Mouse (Mus musculus) kidney, embryonic 16.5 days (tissue): Measurements from ENCODE around the gene Rubcn. TPM values are rescaled to one million over a fixed set of nuclear protein-coding genes. Genes with fewer than 3 reads are reported as not detected.

Source experiments
- ATAC-seq: fragments of 200-750 bp; cut with Nextera tagmentation; 2 replicates; pipeline ENCODE4 v1.8.0; 2017; ENCODE audit warnings: moderate TSS enrichment; ENCODE audit not compliant: low FRiP score, low TSS enrichment
- H3K27ac ChIP-seq: fragments of 300-500 bp; sonication (generic); 2 replicates; pipeline ENCODE4 v1.5.1; 2014; ENCODE audit warnings: low read length
- H3K27me3 ChIP-seq: fragments of 300-500 bp; sonication (generic); 2 replicates; pipeline ENCODE4 v1.6.1; 2014; ENCODE audit warnings: low read length, control low read depth, mixed read lengths; ENCODE audit not compliant: insufficient read depth
- H3K36me3 ChIP-seq: fragments of 300-500 bp; sonication (generic); 2 replicates; pipeline ENCODE4 v1.6.1; 2014; ENCODE audit warnings: low read length, control low read depth, mixed read lengths; ENCODE audit not compliant: insufficient read depth
- H3K4me1 ChIP-seq: fragments of 300-500 bp; sonication (generic); 2 replicates; pipeline ENCODE4 v1.6.1; 2014; ENCODE audit warnings: low read length, control low read depth, mixed read lengths; ENCODE audit not compliant: insufficient read depth
- H3K4me2 ChIP-seq: fragments of 300-500 bp; sonication (generic); replicated peaks from 2 replicates; pipeline ENCODE4 v1.6.1; 2014; ENCODE audit warnings: low read depth, low read length
- H3K4me3 ChIP-seq: fragments of 300-500 bp; sonication (generic); 2 replicates; pipeline ENCODE4 v1.5.1; 2014; ENCODE audit warnings: mild to moderate bottlenecking, low read length
- H3K9ac ChIP-seq: fragments of 300-500 bp; sonication (generic); replicated peaks from 2 replicates; pipeline ENCODE4 v1.6.1; 2014; ENCODE audit warnings: low read length
- H3K9me3 ChIP-seq: fragments of 300-500 bp; sonication (generic); 2 replicates; pipeline ENCODE4 v1.6.1; 2016; ENCODE audit warnings: low read length, control low read depth
- WGBS: fragments of 180-500 bp; shearing (Covaris S2); extraction: QIAGEN DNeasy Blood & Tissue Kit; methylation state at CpG from one replicate; pipeline ENCODE4 v1.1.7; 2014; 5-methylcytosine and 5-hydroxymethylcytosine counted together
- polyA plus RNA-seq: library from polyadenylated mRNA; unstranded; fragments of >200 nt; fragmentation: Nextera tagmentation; extraction: Ambion mirVana; gene quantifications from 2 replicates; pipeline ENCODE4 v1.2.1, GENCODE M21; 2015

The Rubcn gene
- polyA plus RNA-seq, 1 experiment from 2014 or later, result 23.7 TPM

- no peak overlapping the region for H3K4me3 ChIP-seq
- ATAC-seq, result no peak
- no peaks in the 10 kb centered on the region for H3K4me1 ChIP-seq
- no peaks in the 10 kb centered on the region for H3K27me3 ChIP-seq
- H3K9me3 ChIP-seq, result peaks cover 4% of the 10 kb centered on the region; the same call in 1 of the 2 replicates
- H3K36me3 ChIP-seq, result no peaks in the 10 kb centered on the region
- H3K4me2 ChIP-seq, result no peak overlapping the region
- H3K9ac ChIP-seq, result no peak overlapping the region
- no peak overlapping the region for H3K27ac ChIP-seq
- 94% methylated on average over 5 of the region's 5 CpGs for WGBS
Measured at GRCm38 (mm10) chr16:32790056-32790455, 87.5 kb downstream of the Rubcn start.

- Histone ChIP-seq H3K36me3 (no peaks in the 10 kb centered on the region), H3K4me3 (no peak overlapping the region), H3K4me2 (no peak overlapping the region), H3K27ac (no peak overlapping the region), H3K9me3 (peaks cover 4% of the 10 kb centered on the region; the same call in 1 of the 2 replicates), H3K27me3 (no peaks in the 10 kb centered on the region), H3K4me1 (no peaks in the 10 kb centered on the region), H3K9ac (no peak overlapping the region)
- 81% methylated on average over 13 of the region's 13 CpGs for WGBS
- no peak for ATAC-seq
Measured at GRCm38 (mm10) chr16:32784840-32785239, 92.7 kb downstream of the Rubcn start.

- no peaks in the 10 kb centered on the region for H3K27me3 ChIP-seq
- no peak overlapping the region for H3K4me2 ChIP-seq
- no peak overlapping the region for H3K4me3 ChIP-seq
- no peak for ATAC-seq
- WGBS, result 46% methylated on average over 5 of the region's 5 CpGs
- H3K9ac ChIP-seq, result no peak overlapping the region
- peaks cover 2% of the 10 kb centered on the region; the same call in 1 of the 2 replicates for H3K9me3 ChIP-seq
- H3K36me3 ChIP-seq, result no peaks in the 10 kb centered on the region
- no peaks in the 10 kb centered on the region for H3K4me1 ChIP-seq
- H3K27ac ChIP-seq, result no peak overlapping the region
Measured at GRCm38 (mm10) chr16:32783324-32784062, 94.1 kb downstream of the Rubcn start.

GRCm38 (mm10) chr16:32778956-32779355 is 98.6 kb downstream of the Rubcn start:
- Histone ChIP-seq H3K4me3 (no peak overlapping the region), H3K9me3 (no peaks in the 10 kb centered on the region), H3K4me1 (no peaks in the 10 kb centered on the region), H3K4me2 (no peak overlapping the region), H3K27me3 (no peaks in the 10 kb centered on the region), H3K36me3 (no peaks in the 10 kb centered on the region), H3K27ac (no peak overlapping the region), H3K9ac (no peak overlapping the region)
- ATAC-seq, result no peak
- WGBS, result 72% methylated on average over 8 of the region's 8 CpGs

DNA sequence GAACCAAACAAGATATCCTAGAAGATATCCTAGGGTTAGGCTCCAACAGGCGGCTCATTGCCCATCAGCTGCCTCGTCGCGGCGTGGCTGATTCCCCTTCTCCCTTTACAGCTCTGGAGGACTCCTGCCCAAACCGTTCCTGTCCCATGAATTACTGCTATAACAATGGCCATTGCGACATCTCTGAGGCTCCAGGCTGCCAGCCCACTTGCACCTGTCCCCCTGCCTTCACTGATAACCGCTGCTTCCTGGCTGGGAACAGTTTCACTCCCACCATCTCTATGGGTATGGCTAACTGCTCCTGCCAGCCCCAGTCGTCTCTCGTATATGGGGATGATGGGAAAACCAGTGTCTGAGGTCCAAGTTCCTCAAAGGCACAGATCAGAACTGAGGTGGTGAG is 100.9 kb downstream of the Rubcn start:
- Histone ChIP-seq H3K27ac (no peak overlapping the region), H3K4me2 (no peak overlapping the region), H3K9ac (no peak overlapping the region), H3K36me3 (no peaks in the 10 kb centered on the region), H3K27me3 (no peaks in the 10 kb centered on the region), H3K4me1 (no peaks in the 10 kb centered on the region), H3K9me3 (no peaks in the 10 kb centered on the region), H3K4me3 (no peak overlapping the region)
- 49% methylated on average over 10 of the region's 10 CpGs for WGBS
- ATAC-seq, result no peak

Other genes with a start within 250 kb of the Rubcn start
- gene Tnk2, start 233.9 kb downstream of the Rubcn start, polyA plus RNA-seq, result 10.9 and 11.3 TPM in 2 replicates
- 0.27 and 0.44 TPM in 2 replicates for gene Muc4, start 141.9 kb downstream of the Rubcn start, polyA plus RNA-seq
- gene Muc20, start 80.3 kb downstream of the Rubcn start, polyA plus RNA-seq, result 6.2 and 8.0 TPM in 2 replicates
- not detected in 2 replicates for gene Smbd1, start 67.3 kb downstream of the Rubcn start, polyA plus RNA-seq
- gene Fyttd1, start 266 bp downstream of the Rubcn start, polyA plus RNA-seq, result 102 and 109 TPM in 2 replicates
- 22.7 and 23.7 TPM in 2 replicates for gene Lrch3, start 36.3 kb upstream of the Rubcn start, polyA plus RNA-seq
- gene Iqcg, start 178.5 kb upstream of the Rubcn start, polyA plus RNA-seq, result 4.9 and 5.2 TPM in 2 replicates
- 795 and 849 TPM in 2 replicates for gene Rpl35a, start 178.7 kb upstream of the Rubcn start, polyA plus RNA-seq
- gene Lmln, start 184.8 kb upstream of the Rubcn start, polyA plus RNA-seq, result 3.1 and 4.0 TPM in 2 replicates